Mouse (Mus musculus) CH12F3 (cell line): ENCODE data around the gene Tepsin.

Source experiments
- in situ Hi-C: fragments of 300-500 bp; cut with MboI; formaldehyde crosslinking; loops from 2 replicates; pipeline ENCODE4 v1.14.3; 2020; ENCODE audit warnings: low sequenced_read_pairs

Tepsin gene

GRCm38 (mm10) chr11:120064668-120065040, 33.9 kb downstream of the Tepsin start:
- in situ Hi-C loops = no loop called here

DNA sequence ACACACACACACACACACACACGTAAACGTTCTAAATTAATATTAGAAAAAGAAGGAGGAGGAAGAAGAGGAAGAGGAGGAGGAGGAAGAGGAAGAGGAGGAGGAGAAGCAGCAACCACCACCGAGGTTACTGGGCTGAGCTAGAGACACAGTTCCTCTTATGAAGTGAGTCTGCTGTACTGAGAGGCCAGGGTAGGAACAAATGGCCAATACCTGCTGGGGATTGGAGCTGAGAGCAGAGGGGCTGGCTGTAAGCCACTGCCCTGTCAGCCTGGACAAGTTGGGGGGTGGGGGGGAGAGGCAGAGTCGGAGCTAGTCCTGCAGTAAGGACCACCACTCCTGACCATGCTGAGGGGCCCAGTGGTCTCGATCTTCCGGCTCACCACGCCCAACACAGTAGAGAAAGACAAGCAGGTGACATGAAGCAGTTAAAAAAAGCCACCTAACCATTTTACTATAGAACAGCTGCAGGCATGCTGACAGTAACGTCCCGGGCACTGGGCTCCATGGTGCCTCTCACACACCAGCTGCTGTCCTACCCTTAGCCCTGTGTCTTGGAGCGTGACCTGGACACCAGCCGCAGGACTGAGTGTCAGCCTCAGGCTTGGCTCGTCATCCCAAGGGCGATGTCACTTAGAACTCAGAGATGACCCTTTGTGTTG, 34.4 kb downstream of the Tepsin start:
- in situ Hi-C loops = no loop called here

- in situ Hi-C loops = no loop called here
Measured at GRCm38 (mm10) chr11:120063326-120063725, 35.2 kb downstream of the Tepsin start.

DNA sequence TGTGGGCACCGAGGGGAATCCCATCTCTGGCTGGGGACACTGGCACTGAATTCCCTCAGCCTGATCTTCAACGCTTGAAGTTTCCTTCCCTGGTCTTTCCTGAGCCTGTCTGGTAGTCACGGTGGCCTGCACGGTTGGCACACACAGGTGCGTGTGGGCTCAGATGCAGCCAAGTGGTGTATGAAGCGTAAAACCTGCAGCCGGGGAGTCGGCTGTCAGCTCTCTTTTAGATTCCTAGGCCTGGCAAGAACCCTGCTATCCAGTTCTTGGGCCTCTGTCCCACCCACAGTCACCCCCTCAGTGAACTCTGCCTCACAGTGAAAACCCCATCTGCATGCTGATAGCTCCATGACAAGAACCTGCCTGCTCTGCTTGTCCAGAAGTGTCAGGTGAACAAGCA, 37.9 kb downstream of the Tepsin start:
- in situ Hi-C loops = no loop called here

DNA sequence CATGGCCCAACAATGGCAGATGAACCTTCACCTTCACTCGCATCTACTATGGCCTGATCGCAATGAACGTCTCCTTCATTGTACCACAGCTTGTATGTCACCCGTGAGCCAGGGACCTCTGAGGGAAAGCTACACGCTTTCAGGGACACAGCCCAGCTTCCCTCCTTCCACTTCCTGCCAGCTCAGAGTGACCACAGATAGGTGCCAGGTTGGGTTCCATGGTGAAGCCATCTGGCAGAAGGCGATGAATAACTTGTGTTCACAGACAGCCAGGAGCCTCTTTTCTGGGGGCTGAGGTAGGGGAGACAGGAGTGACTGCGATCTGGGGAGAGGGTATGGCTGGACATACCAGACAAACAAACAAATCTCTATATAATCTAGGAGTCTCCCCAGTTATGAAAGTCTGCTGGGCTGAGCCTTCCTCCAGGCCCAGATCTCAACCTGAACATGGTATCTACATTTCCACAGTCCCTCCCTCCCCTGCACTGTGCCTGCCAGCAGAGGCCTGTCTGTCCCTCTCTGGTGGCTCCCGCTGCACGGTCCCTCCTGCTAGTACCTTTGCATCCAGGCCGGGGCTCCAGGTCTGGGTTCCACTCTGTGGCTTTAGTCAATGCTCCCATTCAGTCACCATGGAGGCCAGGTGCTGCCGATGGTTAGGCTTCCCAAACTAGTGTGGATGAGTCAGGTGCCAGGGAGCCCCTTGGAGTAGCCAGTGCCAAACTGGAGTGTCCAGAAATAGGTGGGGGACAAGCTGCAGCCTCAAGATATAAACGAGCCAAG, 42.4 kb downstream of the Tepsin start:
- in situ Hi-C loops = no loop called here

DNA sequence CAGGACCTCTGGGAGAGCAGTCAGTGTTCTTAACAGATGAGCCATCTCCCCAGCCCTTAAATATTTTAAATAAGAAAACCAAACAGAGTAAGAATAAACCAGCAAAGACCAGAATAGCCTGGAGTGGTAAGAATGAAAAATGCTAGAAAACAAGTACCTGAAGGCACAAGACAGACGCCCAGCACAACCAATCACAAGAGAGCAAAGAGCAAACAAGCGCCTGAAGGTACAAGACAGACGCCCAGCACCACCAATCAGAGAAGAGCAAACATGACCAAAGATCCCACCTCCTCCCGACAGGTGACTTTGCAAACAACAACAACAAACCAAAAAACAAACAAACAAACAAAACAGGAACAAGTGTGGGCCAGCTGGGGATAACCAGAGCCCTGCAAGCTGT, 44.7 kb downstream of the Tepsin start:
- in situ Hi-C loops = no loop called here

GRCm38 (mm10) chr11:120052274-120052673, 46.3 kb downstream of the Tepsin start:
- in situ Hi-C loops = no loop called here

GRCm38 (mm10) chr11:120051124-120051811, 47.3 kb downstream of the Tepsin start:
- in situ Hi-C loops = no loop called here

DNA sequence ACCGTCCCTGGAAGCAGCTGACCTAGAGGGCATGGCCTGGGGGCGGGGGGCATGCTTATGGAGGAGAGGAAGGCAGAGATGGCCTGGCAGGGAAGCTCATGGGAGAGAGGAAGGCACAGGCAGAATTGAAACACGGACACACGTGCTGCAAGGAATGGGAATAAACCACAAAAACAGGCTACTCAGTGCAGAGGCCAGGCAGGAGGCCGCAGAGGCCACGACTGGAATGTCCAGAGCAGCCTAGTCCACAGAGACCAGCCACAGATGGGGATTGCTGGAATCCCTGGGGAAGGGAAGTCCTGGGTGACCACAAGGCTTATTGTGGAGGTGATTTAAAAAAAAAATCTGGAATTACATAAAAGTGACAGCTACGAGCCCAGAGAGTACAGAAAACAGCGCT, 49.5 kb downstream of the Tepsin start:
- in situ Hi-C loops = no loop called here

GRCm38 (mm10) chr11:120048252-120048556, 50.3 kb downstream of the Tepsin start:
- in situ Hi-C loops = no loop called here

- in situ Hi-C loops = no loop called here
Measured at GRCm38 (mm10) chr11:120047531-120048251, 50.8 kb downstream of the Tepsin start.

DNA sequence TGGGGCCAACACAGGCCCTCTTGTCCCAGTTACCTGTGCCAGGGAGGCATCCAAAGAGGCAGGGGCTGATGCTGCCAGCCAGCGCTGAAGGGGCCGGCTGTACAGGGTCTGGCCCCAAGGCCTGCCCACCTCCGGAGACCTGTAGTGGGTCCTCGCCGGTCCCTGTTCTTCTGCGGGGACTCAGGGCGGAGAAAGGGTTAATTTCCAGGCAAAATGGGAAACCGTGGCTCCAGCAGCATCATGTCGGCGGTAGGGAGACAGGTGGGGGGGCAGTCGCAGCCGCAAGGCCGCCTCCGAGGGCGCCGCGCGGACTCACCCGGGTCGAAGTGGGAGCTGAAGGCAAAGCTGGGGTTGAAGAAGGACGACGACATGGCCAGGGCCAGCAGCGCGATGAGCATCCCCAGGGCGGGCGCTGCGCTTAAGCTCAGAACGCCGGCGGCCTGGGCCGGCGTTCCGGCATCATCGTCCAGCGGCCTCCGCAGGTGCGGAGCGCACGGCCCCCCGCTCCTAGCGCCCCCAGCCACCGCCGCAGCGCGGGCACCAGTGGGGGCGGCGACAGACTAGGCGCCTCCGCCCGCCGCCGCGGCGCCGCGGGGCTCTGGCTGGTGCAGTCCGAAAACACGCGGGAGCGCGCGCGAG, 51.9 kb downstream of the Tepsin start, which contains the start of gene Aatk:
Aatk (minus strand) TSS at position 615 of the 639 bp plus-strand sequence.
- in situ Hi-C loops = no loop called here

- in situ Hi-C loops = no loop called here
Measured at GRCm38 (mm10) chr11:120045839-120046552, 52.5 kb downstream of the Tepsin start.

DNA sequence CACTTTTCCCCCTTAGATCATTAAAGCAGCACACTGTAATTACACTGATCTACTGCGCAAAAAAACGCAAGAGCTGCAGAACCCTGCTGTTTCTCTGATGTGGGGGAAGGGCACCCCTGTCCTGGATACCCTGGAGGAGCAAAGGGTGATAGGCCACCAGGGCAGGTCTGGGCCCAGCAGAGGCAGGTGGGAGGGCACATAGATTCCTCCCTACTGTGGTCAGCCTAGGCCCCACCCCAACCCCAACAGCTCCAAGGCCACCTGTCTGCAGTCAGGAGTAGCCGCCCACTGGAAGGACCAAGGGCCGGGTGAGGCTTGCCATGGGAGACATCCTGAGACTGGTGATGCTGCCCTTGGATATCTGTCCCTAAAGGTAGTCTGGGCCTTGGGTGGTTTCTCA, 53.2 kb downstream of the Tepsin start:
- in situ Hi-C loops = no loop called here

DNA sequence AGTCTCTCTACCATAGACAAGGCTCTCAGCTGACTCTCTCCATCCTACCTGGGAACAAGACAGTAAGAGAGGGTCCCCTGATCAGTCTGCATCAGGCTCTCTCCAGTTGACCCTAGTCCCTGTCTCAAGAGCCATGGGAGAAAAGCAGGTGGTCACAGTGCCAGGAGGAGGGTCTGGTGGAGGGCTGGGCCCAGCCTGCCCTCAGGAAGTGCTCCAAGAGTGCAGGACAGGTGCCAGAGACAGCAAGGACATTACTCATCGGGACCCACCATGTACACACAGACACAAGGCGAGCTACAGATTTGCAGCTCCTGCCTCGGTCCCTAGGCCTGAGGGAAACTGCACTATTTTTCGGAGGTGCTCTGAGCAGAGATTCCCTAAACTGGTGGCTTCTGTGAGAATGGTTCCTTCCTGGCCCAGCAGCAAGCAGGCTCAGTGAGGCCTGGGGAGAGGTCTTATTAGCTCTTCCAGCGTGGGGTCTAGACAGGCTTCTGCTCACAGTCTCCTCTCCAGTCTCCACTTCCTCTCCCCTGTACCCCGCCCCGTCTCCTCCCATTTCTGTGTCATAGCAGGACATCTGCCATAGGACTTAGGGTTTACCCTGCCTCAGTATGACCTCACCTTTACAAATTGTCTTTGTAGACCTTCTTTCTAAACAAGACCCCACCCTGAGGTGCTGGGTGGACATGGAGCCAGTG, 56.2 kb downstream of the Tepsin start:
- in situ Hi-C loops = no loop called here

DNA sequence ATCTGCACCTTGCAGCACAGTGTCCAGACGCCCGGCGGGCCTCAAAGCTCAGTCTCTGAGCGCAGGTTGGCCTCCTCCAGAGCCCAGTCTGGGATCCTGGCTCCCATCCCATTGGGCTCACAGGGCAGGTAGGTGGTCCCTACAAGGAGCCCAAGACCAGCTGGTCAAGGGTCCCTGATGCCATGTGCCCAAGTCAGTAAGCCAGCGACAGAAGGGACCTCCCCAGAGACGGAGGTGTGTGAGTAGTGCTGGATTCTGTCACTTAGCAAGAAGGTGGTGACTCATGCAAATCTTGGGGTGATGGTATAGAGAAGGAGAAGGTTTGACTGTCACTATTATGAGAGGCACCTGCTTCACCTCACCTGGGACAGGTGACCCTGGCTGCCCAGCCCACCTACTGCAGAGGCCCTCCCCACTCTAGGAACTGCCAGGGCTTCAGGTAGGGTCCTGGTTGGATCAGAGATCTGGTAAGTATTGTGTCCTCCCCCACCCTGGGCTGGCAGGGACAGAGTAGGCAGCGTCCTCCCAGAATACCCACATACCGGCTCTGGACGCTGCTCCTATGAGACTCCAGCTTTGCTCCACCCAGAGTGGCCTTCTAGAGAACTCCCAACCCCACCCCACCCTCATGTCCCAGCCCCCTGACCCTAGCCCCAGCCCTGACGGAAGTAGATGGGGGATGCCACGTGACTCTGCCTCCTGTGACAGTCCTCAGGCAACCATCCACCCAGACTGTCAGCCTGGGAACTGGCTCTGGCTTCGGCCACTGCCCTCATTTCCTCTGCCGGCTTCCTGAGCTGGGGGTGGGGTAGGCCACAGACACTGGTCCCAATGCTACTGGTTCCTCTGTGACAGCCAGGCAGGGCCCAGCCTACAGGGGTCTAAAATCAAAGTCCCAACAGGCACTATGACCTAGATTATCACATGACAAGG, 57.1 kb downstream of the Tepsin start:
- in situ Hi-C loops = no loop called here
